Mouse (Mus musculus) forebrain, embryonic 11.5 days (tissue): ENCODE measurements at regions not wholly inside any gene's neighbourhood (a gene's known extent, or its start where the extent isn't known, plus 50 kb on each side); places are given as distances from the start of the nearest gene placed in this dataset.

Experiments
- ATAC-seq: fragments of 200-750 bp; cut with Nextera tagmentation; replicated peaks from 2 replicates; pipeline ENCODE4 v1.8.0; 2017; ENCODE audit warnings: moderate TSS enrichment; ENCODE audit not compliant: low FRiP score
- DNase-seq: peaks from one replicate; pipeline ENCODE4 v3.0.0-alpha.2; 2017; ENCODE audit warnings: low spot score
- H3K27ac ChIP-seq: fragments of 300-500 bp; sonication (generic); 2 replicates; pipeline ENCODE4 v1.5.1; 2014; ENCODE audit warnings: low read depth, low read length
- H3K27me3 ChIP-seq: fragments of 300-500 bp; sonication (generic); 2 replicates; pipeline ENCODE4 v1.6.1; 2014; ENCODE audit warnings: mild to moderate bottlenecking, low read length, mixed read lengths; ENCODE audit not compliant: control insufficient read depth, insufficient read depth
- H3K36me3 ChIP-seq: fragments of 300-500 bp; sonication (generic); 2 replicates; pipeline ENCODE4 v1.6.1; 2014; ENCODE audit warnings: mild to moderate bottlenecking, low read length, moderate library complexity, mixed read lengths; ENCODE audit not compliant: control insufficient read depth, insufficient read depth
- H3K4me1 ChIP-seq: fragments of 300-500 bp; sonication (generic); replicated peaks from 2 replicates; pipeline ENCODE4 v1.6.1; 2014; ENCODE audit warnings: low read length, mixed read lengths; ENCODE audit not compliant: control insufficient read depth, insufficient read depth
- H3K4me2 ChIP-seq: fragments of 300-500 bp; sonication (generic); 2 replicates; pipeline ENCODE4 v1.6.1; 2014; ENCODE audit warnings: low read depth, mild to moderate bottlenecking, low read length, moderate library complexity, mixed read lengths; ENCODE audit not compliant: severe bottlenecking
- H3K4me3 ChIP-seq: fragments of 300-500 bp; sonication (generic); 2 replicates; pipeline ENCODE4 v1.5.1; 2014; ENCODE audit warnings: low read depth, low read length
- H3K9ac ChIP-seq: fragments of 300-500 bp; sonication (generic); 2 replicates; pipeline ENCODE4 v1.6.1; 2014; ENCODE audit warnings: low read length
- H3K9me3 ChIP-seq: fragments of 300-500 bp; sonication (generic); 2 replicates; pipeline ENCODE4 v1.6.1; 2016; ENCODE audit warnings: low read length, mixed read lengths; ENCODE audit not compliant: control insufficient read depth
- WGBS: fragments of 180-500 bp; shearing (Covaris S2); extraction: QIAGEN DNeasy Blood & Tissue Kit; methylation state at CpG from one replicate; pipeline ENCODE4 v1.1.7; 2014; 5-methylcytosine and 5-hydroxymethylcytosine counted together

DNA sequence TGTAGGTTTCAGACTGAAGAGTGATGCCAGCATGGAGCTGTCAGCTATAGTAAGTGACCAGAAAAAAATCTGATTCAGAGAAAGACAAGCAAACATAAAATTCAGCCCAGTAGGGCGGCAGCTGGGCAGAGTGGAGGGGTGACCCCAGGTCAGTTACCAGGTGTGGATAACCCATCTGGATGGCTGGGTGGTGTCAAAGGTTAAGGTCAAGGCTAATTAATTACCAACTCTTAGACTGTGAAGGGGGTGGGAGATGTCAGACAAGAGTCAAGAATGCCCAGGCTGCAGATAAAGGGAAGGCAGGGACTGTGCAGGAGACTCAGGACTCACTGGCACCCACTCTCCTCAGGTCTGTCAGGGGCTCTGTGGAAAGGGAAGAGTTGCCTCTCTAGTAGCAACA is 188.1 kb downstream of the Bcl2l11 start:
- Histone ChIP-seq H3K27ac (no peak overlapping the region), H3K4me1 (peaks cover 7% of the 10 kb centered on the region; the same call in 1 of the 2 replicates), H3K9ac (no peak overlapping the region), H3K27me3 (peaks cover 2% of the 10 kb centered on the region; the same call in 1 of the 2 replicates), H3K4me2 (no peak overlapping the region), H3K9me3 (no peaks in the 10 kb centered on the region), H3K36me3 (no peaks in the 10 kb centered on the region), H3K4me3 (no peak overlapping the region)
- ATAC-seq (no peak), DNase-seq (no peak)
- 44% methylated on average over 1 of the region's 1 CpGs for WGBS

DNA sequence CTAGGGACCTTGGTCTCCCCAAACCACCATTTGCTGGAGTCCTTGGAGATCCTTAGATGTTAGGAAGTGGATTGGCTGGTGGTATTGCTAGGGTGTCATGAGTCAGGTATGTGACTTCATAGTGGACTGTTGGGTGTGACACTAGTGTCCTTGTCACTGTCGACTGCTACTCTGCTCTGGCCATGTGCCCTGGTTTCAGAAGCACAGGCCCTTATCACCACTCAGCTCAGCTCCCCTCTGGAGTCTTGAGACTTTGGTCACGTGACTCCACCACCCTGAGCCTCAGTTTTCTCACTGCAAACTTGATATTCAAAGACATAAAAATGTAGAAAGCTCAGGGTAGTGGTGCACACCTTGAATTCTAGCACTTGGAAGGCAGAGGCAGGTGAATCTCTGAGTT is 190.7 kb downstream of the Bcl2l11 start:
- H3K4me2 ChIP-seq: no peak overlapping the region
- H3K27ac ChIP-seq: no peak overlapping the region
- ATAC-seq (no peak), DNase-seq (no peak)
- peaks cover 3% of the 10 kb centered on the region; the same call in 1 of the 2 replicates for H3K4me1 ChIP-seq
- WGBS: 76% methylated on average over 2 of the region's 2 CpGs
- H3K27me3 ChIP-seq: no peaks in the 10 kb centered on the region
- no peaks in the 10 kb centered on the region for H3K36me3 ChIP-seq
- no peak overlapping the region for H3K4me3 ChIP-seq
- no peak overlapping the region for H3K9ac ChIP-seq
- no peaks in the 10 kb centered on the region for H3K9me3 ChIP-seq

DNA sequence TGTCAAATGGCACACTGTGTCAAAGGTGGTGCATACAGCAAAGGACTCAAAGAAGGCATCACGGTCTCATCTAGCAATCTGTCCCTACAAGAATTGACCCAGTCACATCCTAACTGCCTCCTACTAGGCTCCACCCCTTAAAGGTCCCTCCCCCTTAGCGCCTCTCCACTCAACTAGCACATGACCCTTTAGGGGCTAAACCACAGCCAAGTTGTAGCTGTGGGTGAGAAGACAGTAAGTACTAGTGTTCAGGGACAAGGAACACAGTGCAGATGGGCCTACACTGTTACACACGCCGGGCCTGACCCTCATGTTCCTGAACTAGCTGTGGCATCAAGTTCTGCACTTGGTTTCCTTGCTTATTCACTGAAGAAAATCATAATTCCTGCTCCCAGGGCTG is 192.4 kb downstream of the Bcl2l11 start:
- Histone ChIP-seq H3K4me3 (no peak overlapping the region), H3K36me3 (no peaks in the 10 kb centered on the region), H3K9ac (no peak overlapping the region), H3K4me1 (no peaks in the 10 kb centered on the region), H3K9me3 (no peaks in the 10 kb centered on the region), H3K27me3 (no peaks in the 10 kb centered on the region), H3K4me2 (no peak overlapping the region), H3K27ac (no peak overlapping the region)
- DNase-seq (peak; percentile 22), ATAC-seq (no peak)
- WGBS: 79% methylated on average over 4 of the region's 4 CpGs

DNA sequence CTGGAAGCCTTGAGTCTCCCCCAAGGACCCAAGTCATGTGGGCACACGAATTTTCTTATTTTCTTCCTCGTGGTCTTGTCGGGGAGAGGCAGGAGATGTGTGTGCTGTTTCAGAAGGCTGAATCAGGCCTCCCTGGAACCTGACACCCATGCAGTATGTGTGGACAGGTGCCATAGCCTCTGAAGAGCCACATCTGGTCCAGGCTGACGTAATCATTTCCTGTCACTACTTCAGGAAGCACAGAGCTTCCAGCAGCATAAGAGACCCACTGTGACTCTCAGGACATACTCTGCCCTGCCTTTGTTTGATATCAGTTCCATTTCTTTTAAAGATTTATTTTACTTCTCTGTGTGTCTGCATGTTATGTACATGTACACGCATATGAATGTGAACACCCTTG is 193.1 kb downstream of the Bcl2l11 start:
- no peak for ATAC-seq
- H3K4me1 ChIP-seq: no peaks in the 10 kb centered on the region

DNA sequence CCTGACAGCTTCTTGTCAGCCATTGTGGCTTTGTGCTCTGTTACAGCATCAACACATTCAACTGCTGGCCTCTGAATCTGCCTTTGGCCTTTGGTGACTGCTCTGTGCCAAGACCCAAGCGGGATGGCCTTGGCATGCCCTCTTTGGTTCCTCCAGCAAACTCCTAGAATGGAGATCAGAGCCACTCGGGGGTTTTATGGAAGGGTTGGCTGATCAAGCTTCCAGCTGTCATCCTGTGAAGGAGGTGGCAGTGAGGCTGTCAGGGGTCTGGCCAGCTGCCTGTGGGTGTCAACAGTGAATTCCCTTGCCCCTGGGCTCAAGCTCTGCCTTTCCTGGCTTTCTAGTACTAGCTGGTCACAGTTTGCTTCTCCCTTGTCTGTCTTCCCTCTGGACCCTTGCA is 195.6 kb downstream of the Bcl2l11 start:
- H3K27ac ChIP-seq: no peak overlapping the region
- no peak for ATAC-seq

More for the DNA sequence above, 193.1 kb downstream of the Bcl2l11 start:
- no peaks in the 10 kb centered on the region for H3K36me3 ChIP-seq
- no peak overlapping the region for H3K9ac ChIP-seq
- 83% methylated on average over 5 of the region's 5 CpGs for WGBS
- no peaks in the 10 kb centered on the region for H3K27me3 ChIP-seq
- DNase-seq: peak; percentile 48
- H3K27ac ChIP-seq: no peak overlapping the region
- no peaks in the 10 kb centered on the region for H3K9me3 ChIP-seq
- H3K4me2 ChIP-seq: no peak overlapping the region
- no peak overlapping the region for H3K4me3 ChIP-seq

DNA sequence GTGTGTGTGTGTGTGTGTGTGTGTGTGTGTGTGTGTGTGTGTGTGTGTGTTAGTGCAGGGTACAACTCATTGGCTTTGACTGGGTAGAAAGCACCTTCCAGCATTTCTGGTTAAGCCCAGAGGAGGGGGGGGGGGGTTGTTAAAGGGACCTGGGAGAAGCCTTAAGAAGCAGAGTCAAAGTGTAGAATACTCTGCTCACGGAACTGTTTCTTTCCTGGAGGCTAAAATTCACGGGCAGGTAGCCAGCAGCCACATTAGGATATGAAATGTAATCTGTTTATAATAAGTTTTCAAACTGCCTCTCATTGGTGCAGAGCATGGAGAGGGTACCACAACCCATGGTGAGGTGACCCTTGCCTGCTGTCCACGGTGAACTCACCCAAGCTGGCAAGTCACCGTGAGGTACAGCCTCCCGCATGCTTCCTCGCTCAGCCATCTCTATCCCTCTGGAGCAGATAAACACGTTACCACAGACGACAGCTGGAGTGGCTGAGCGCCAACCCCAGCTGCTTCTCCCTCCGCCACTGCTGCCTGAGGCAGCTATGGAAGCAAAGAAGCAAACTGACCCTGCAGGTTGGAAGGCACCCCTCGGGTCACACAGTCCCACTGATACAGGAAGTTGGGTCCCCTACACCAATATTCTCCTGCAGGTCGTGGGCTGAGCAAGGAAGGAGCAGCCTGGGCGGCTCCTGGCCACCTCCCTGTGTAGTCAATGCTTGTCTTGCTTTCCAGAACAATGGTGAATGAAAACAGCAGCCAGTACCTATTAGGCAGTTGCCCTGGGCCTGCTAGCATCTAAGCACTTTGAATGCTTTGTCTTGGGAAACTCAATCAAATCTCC is 198.6 kb downstream of the Bcl2l11 start:
- WGBS: 57% methylated on average over 13 of the region's 13 CpGs
- no peaks in the 10 kb centered on the region for H3K27me3 ChIP-seq
- peaks cover 4% of the 10 kb centered on the region; the same call in 1 of the 2 replicates for H3K4me1 ChIP-seq
- no peak overlapping the region for H3K27ac ChIP-seq
- no peak overlapping the region for H3K4me2 ChIP-seq
- no peak overlapping the region for H3K9ac ChIP-seq
- DNase-seq (peak; percentile 49), ATAC-seq (no peak)
- no peaks in the 10 kb centered on the region for H3K9me3 ChIP-seq
- no peaks in the 10 kb centered on the region for H3K36me3 ChIP-seq
- no peak overlapping the region for H3K4me3 ChIP-seq

More for the DNA sequence above, 195.6 kb downstream of the Bcl2l11 start:
- Histone ChIP-seq H3K9me3 (no peaks in the 10 kb centered on the region), H3K9ac (no peak overlapping the region), H3K4me3 (no peak overlapping the region), H3K4me1 (0 out of 2 replicates have a peak, but pooled peaks cover 4% of the 10 kb centered on the region), H3K36me3 (no peaks in the 10 kb centered on the region), H3K27me3 (no peaks in the 10 kb centered on the region), H3K4me2 (no peak overlapping the region)
- WGBS: 77% methylated on average over 2 of the region's 2 CpGs
- DNase-seq: peak; percentile 31

DNA sequence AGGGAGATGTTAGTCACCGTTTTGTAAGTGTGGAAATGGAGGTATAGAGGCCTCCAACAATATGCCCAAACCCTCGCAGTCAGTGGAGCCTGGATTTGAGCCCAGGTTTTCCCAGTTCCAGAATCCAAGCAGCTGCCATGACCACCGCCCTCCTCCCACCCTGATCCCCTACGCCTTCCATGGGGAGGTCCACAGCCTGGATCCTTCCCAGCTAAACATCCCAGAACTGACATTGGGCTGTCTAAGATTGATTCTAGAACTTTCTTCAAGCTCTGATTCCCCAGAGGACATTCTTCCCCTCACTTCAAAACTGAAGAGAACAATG is 199.2 kb downstream of the Bcl2l11 start:
- Histone ChIP-seq H3K36me3 (no peaks in the 10 kb centered on the region), H3K27ac (no peak overlapping the region), H3K4me2 (no peak overlapping the region), H3K4me3 (no peak overlapping the region), H3K9ac (no peak overlapping the region), H3K9me3 (no peaks in the 10 kb centered on the region), H3K27me3 (no peaks in the 10 kb centered on the region), H3K4me1 (peaks cover 4% of the 10 kb centered on the region; the same call in 1 of the 2 replicates)
- WGBS: 72% methylated on average over 4 of the region's 4 CpGs
- ATAC-seq: no peak
- DNase-seq: peak; percentile 36

DNA sequence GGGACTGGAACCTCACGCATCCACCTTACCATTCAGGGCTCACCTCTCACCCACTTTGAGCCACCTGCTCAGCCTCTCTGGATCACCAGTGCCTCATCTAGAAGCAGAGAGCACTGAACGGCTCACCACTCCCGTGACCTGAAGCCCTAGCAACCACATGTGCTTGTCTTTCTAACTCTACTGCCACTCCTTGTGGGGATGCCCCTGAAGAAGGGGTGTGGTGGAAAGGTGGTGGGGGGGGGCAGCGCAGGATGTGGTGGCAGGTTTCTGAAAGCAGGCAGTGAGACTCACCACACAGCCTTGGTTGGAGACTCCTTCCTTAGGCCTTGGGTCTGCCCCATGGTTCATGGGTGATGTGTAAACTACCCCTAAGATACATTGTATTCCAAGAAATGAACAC is 199.6 kb downstream of the Bcl2l11 start:
- peaks cover 4% of the 10 kb centered on the region; the same call in 1 of the 2 replicates for H3K4me1 ChIP-seq
- H3K27ac ChIP-seq: no peak overlapping the region
- H3K27me3 ChIP-seq: 0 out of 2 replicates have a peak, but pooled peaks cover 2% of the 10 kb centered on the region
- H3K4me3 ChIP-seq: no peak overlapping the region
- no peaks in the 10 kb centered on the region for H3K9me3 ChIP-seq
- H3K9ac ChIP-seq: no peak overlapping the region
- H3K36me3 ChIP-seq: no peaks in the 10 kb centered on the region
- ATAC-seq (no peak), DNase-seq (peak; percentile 33)
- 92% methylated on average over 4 of the region's 4 CpGs for WGBS
- no peak overlapping the region for H3K4me2 ChIP-seq

DNA sequence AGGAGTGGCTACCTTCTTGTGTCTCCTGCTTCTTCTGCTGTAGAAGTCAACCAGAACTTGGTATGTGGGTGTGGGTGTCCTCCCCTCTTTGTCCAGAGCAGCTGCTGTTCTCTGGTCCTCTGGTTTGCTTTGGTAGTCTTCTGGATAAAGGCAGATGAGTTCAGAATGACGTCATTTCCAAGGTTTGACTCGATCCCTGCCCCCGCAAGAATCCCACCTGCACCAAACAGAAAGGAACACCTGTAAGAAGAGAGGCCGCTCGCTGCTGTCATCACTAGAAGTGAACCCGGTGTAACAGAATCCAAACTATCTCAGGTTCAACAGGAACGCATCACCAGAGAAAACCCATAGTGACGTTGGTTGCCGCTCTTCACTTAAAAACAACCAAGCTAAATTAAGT is 205.0 kb downstream of the Bcl2l11 start:
- ATAC-seq (no peak), DNase-seq (no peak)
- no peak overlapping the region for H3K9ac ChIP-seq
- no peak overlapping the region for H3K4me3 ChIP-seq
- 67% methylated on average over 9 of the region's 9 CpGs for WGBS
- peaks cover 17% of the 10 kb centered on the region for H3K4me1 ChIP-seq
- peak overlapping the region; percentile 12; the same call in 1 of the 2 replicates for H3K4me2 ChIP-seq
- no peaks in the 10 kb centered on the region for H3K9me3 ChIP-seq
- no peak overlapping the region for H3K27ac ChIP-seq
- no peaks in the 10 kb centered on the region for H3K36me3 ChIP-seq
- H3K27me3 ChIP-seq: peaks cover 11% of the 10 kb centered on the region; the same call in 1 of the 2 replicates
